Mouse (Mus musculus): ENCODE data around the gene Scgb1b3. TPM values are rescaled to one million over a fixed set of nuclear protein-coding genes. Genes with fewer than 3 reads are reported as not detected.

Scgb1b3 gene
- not detected in 2 replicates for polyA plus RNA-seq (2015; fragmentation: Nextera tagmentation; extraction: Ambion mirVana)

- H3K9me3 ChIP-seq = peaks cover 21% of the 10 kb centered on the region
- WGBS = 75% methylated on average over 3 of the region's 3 CpGs
- H3K9ac ChIP-seq = no peak within 1 kb of the TSS
Observed at GRCm38 (mm10) chr7:31375292-31375691, at the start of gene Scgb1b3. TSS of gene Scgb1b3 (plus strand) at chr7:31375592.

DNA sequence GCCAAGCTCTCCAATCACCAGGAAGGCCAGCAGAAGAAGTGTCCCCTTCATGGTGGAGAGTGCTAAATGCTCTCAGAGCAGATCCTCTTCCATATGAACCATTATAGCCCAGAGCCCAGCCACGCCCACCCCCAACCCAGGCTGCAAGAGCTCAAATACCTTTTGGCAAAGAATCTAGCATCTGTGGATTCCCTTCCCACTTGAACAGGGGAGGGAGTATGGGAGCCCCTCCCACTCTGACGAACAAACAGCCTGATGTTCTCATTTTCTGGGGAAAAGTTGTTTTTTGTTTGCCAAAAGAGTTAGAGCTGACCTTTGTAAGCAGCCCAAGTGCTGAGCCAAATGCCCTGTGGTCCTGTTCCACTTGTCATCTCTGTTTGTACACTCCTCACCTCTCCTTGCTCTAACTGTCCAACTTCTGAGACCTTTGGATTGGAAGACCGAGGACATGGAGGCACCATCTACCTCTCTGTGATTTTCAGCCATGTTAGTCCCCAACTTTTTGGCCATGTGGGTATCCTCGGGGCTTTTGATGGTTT is 13.3 kb upstream of the Scgb1b3 start, which contains the start of gene Scgb2b3:
Scgb2b3 (minus strand) TSS at position 51 of the 539 bp plus-strand sequence.
- ATAC-seq (ENCODE audit: insufficient number of reproducible peaks, insufficient read depth, low FRiP score, low TSS enrichment, low read depth) = no peak
- Histone ChIP-seq H3K27ac (no peak within 1 kb of the TSS), H3K27me3 (no peaks in the 10 kb centered on the region), H3K9ac (no peak within 1 kb of the TSS), H3K9me3 (peaks cover 13% of the 10 kb centered on the region), H3K4me1 (no peaks in the 10 kb centered on the region), H3K4me2 (no peak within 1 kb of the TSS), H3K4me3 (no peak within 1 kb of the TSS), H3K36me3 (no peaks in the 10 kb centered on the region)
- 64% methylated on average over 4 of the region's 4 CpGs for WGBS

More at GRCm38 (mm10) chr7:31375292-31375691, at the start of gene Scgb1b3:
- Histone ChIP-seq H3K4me3 (no peak within 1 kb of the TSS), H3K27ac (no peak within 1 kb of the TSS), H3K36me3 (no peaks in the 10 kb centered on the region), H3K27me3 (no peaks in the 10 kb centered on the region), H3K4me1 (no peaks in the 10 kb centered on the region), H3K4me2 (no peak within 1 kb of the TSS)
- ATAC-seq (ENCODE audit: insufficient number of reproducible peaks, insufficient read depth, low FRiP score, low TSS enrichment, low read depth) = no peak

Other genes starting within 250 kb of the Scgb1b3 start
- gene Scn1b, start 248.6 kb upstream of the Scgb1b3 start, polyA plus RNA-seq (2015; fragmentation: Nextera tagmentation; extraction: Ambion mirVana) = 4.3 and 4.8 TPM in 2 replicates
- 82.6 and 84.8 TPM in 2 replicates for gene Gramd1a, start 219.7 kb upstream of the Scgb1b3 start, polyA plus RNA-seq (2015; fragmentation: Nextera tagmentation; extraction: Ambion mirVana)
- gene Scgb2b2, start 85.1 kb upstream of the Scgb1b3 start, polyA plus RNA-seq (2015; fragmentation: Nextera tagmentation; extraction: Ambion mirVana) = not detected in 2 replicates
- gene Scgb1b2, start 83.8 kb upstream of the Scgb1b3 start, polyA plus RNA-seq (2015; fragmentation: Nextera tagmentation; extraction: Ambion mirVana) = not detected in 2 replicates
- gene Scgb2b3, start 13.5 kb upstream of the Scgb1b3 start, polyA plus RNA-seq (2015; fragmentation: Nextera tagmentation; extraction: Ambion mirVana) = not detected in 2 replicates

All from embryonic facial prominence, embryonic 13.5 days (tissue).